Mouse (Mus musculus): ENCODE results near the gene Slc11a1. TPM values are rescaled to one million over a fixed set of nuclear protein-coding genes. Genes with fewer than 3 reads are reported as not detected.
"Not testable (repeated sequence)": the region's sequence is repeated elsewhere in the genome, so short reads cannot be mapped to it uniquely, and the experiment has no call there.

Slc11a1 gene
- total RNA-seq (2021): 1 to 10 TPM; 3.1 to 3.9 TPM
- long read RNA-seq, experiment 1, partial matches to known transcripts: 1 of 3 reads
- long read RNA-seq, experiment 1, other reads (novel, unspliced or antisense): 1 of 3 reads
- long read RNA-seq, experiment 2, partial matches to known transcripts: 3 of 4 reads
- long read RNA-seq, experiment 2, other reads (novel, unspliced or antisense): 0 of 4 reads

GRCm38 (mm10) chr1:74374980-74375379 lies at the start of gene Slc11a1:
Gene Slc11a1, plus strand, starts transcription at chr1:74375195.
- H3K27ac ChIP-seq: peak within 1 kb of the TSS; percentile 46; the same call in 1 of the 2 replicates
- DNase-seq (ENCODE audit: low spot score in 2 of 2): no peak
- TF ChIP-seq CTCF (conservative IDR thresholded peaks at IDR 0.05): no peak
- no peak within 1 kb of the TSS for H3K4me3 ChIP-seq

GRCm38 (mm10) chr1:74326916-74327315 lies 48.1 kb upstream of the Slc11a1 start:
- DNase-seq (ENCODE audit: low spot score in 2 of 2); H3K4me3 ChIP-seq; H3K27ac ChIP-seq: not testable (repeated sequence)
- peak; percentile 56 for TF ChIP-seq CTCF (conservative IDR thresholded peaks at IDR 0.05)

GRCm38 (mm10) chr1:74329899-74330431 lies 45.0 kb upstream of the Slc11a1 start:
- Histone ChIP-seq H3K27ac (peak overlapping the region; percentile 25; the same call in 1 of the 2 replicates), H3K4me3 (no peak overlapping the region)
- no peak for DNase-seq (ENCODE audit: low spot score in 2 of 2)
- no peak for TF ChIP-seq CTCF (conservative IDR thresholded peaks at IDR 0.05)

GRCm38 (mm10) chr1:74331046-74331681 lies 43.8 kb upstream of the Slc11a1 start:
- peak overlapping the region; percentile 86 for H3K27ac ChIP-seq
- no peak for TF ChIP-seq CTCF (conservative IDR thresholded peaks at IDR 0.05)

GRCm38 (mm10) chr1:74332241-74332763 lies 42.7 kb upstream of the Slc11a1 start:
- H3K27ac ChIP-seq: peak overlapping the region; percentile 86
- TF ChIP-seq CTCF (conservative IDR thresholded peaks at IDR 0.05): peak; percentile 71
- peak; percentile 95 for DNase-seq (ENCODE audit: low spot score in 2 of 2)
- H3K4me3 ChIP-seq: peak overlapping the region; percentile 58

More at GRCm38 (mm10) chr1:74331046-74331681, 43.8 kb upstream of the Slc11a1 start:
- no peak for DNase-seq (ENCODE audit: low spot score in 2 of 2)
- no peak overlapping the region for H3K4me3 ChIP-seq

- no peak for DNase-seq (ENCODE audit: low spot score in 2 of 2)
- Histone ChIP-seq H3K27ac (peak overlapping the region; percentile 86), H3K4me3 (peak overlapping the region; percentile 58)
- TF ChIP-seq CTCF (conservative IDR thresholded peaks at IDR 0.05): no peak
Measured at GRCm38 (mm10) chr1:74332930-74333329, 42.1 kb upstream of the Slc11a1 start.

GRCm38 (mm10) chr1:74334607-74335006 lies 40.4 kb upstream of the Slc11a1 start:
- DNase-seq (ENCODE audit: low spot score in 2 of 2): no peak
- no peak for TF ChIP-seq CTCF (conservative IDR thresholded peaks at IDR 0.05)
- peak overlapping the region; percentile 58; the same call in 1 of the 2 replicates for H3K4me3 ChIP-seq
- H3K27ac ChIP-seq: peak overlapping the region; percentile 54

- DNase-seq (ENCODE audit: low spot score in 2 of 2): no peak
- H3K27ac ChIP-seq: peak overlapping the region; percentile 54
- no peak for TF ChIP-seq CTCF (conservative IDR thresholded peaks at IDR 0.05)
- H3K4me3 ChIP-seq: peak overlapping the region; percentile 58; the same call in 1 of the 2 replicates
Measured at GRCm38 (mm10) chr1:74335033-74335432, 40.0 kb upstream of the Slc11a1 start.

- no peak for DNase-seq (ENCODE audit: low spot score in 2 of 2)
- no peak overlapping the region for H3K4me3 ChIP-seq
- no peak for TF ChIP-seq CTCF (conservative IDR thresholded peaks at IDR 0.05)
- H3K27ac ChIP-seq: peak overlapping the region; percentile 37; the same call in 1 of the 2 replicates
Measured at GRCm38 (mm10) chr1:74335436-74336170, 39.4 kb upstream of the Slc11a1 start.

GRCm38 (mm10) chr1:74337241-74337771 lies 37.7 kb upstream of the Slc11a1 start:
- Histone ChIP-seq H3K27ac (no peak overlapping the region), H3K4me3 (no peak overlapping the region)
- no peak for DNase-seq (ENCODE audit: low spot score in 2 of 2)
- TF ChIP-seq CTCF (conservative IDR thresholded peaks at IDR 0.05): no peak

GRCm38 (mm10) chr1:74338013-74338412 lies 37.0 kb upstream of the Slc11a1 start:
- Histone ChIP-seq H3K27ac (no peak overlapping the region), H3K4me3 (no peak overlapping the region)
- TF ChIP-seq CTCF (conservative IDR thresholded peaks at IDR 0.05): no peak

GRCm38 (mm10) chr1:74338626-74339025 lies 36.4 kb upstream of the Slc11a1 start:
- no peak for TF ChIP-seq CTCF (conservative IDR thresholded peaks at IDR 0.05)
- H3K4me3 ChIP-seq: no peak overlapping the region
- no peak for DNase-seq (ENCODE audit: low spot score in 2 of 2)

More at GRCm38 (mm10) chr1:74338013-74338412, 37.0 kb upstream of the Slc11a1 start:
- no peak for DNase-seq (ENCODE audit: low spot score in 2 of 2)

More at GRCm38 (mm10) chr1:74338626-74339025, 36.4 kb upstream of the Slc11a1 start:
- no peak overlapping the region for H3K27ac ChIP-seq
